Mouse (Mus musculus): ENCODE data around the gene Rassf8. TPM values are rescaled to one million over a fixed set of nuclear protein-coding genes. Genes with fewer than 3 reads are reported as not detected.

The Rassf8 gene
- total RNA-seq, 2 experiments from 2014 or later, result 131 to 139 TPM

DNA sequence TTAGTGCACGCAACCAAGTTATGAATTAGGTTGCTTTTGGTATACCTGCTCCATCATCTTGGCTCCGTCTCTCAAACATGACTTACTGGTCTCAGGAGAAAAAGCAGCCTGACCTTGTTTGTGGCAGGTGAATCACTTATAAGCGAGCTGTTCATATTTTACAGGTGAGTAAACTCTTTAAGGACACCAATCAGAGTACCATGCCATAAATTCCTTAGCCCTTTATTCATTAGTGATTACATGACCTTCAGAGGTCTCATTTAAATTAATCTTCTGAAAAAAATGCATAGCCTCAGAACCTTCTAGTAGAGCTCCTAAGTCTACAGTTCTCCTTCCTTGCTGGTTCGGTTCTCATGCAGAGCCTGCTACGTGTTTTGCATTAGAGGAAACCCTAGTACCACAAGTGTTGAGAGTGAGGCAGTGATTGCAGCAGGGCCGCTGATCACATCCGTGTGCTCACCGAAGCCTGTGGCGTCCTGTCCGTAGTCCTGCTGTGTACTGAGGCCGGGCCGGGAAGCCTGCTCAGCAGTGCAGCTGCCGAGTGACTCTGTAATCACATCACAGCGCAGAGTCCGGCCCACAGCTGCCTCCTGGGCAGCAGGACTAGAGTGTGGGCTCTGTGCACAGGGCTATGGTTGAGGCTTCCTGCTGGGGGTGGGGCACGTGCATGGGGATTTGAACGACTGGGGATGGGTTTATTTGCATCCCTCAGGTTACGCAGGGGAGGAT is 23.9 kb downstream of the Rassf8 start:
- DNase-seq (ENCODE audit: low spot score in 2 of 2), result no peak

DNA sequence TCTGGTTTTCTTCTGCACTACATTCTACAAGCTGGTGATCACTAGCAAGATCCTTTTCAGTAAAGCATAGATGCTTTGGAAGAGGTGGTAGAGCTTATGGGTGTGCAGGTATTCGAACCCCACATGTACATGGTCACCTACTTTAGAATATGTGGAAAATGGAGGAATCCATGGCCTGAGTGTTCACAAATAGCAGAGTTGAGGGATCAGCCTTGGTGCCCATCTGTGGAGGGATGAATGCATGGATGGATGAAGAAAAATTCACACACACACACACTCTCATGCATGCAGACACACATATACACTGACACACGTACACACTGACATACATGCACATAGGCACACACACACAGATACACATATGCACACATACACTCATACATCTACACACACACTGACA is 27.9 kb downstream of the Rassf8 start:
- DNase-seq (ENCODE audit: low spot score in 2 of 2), result no peak

DNA sequence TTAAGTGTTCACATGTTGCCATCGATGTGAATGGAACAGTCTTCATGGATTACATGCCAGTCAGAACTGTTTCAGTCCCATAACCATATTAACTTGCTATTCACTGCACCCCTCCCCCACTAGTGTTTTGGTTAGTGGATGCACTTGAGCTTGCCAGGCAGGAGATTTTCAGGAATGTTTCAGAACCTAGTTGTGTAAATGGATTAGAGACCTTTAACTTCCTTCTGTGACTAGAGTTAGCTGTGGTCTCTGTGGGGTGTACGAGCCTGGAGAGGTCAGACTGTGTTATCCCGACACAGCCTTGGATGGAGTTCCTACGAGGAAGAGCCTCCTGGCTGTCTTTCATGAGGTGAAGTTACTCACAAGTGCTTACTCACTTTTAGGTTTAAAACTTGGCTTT is 29.7 kb downstream of the Rassf8 start:
- DNase-seq (ENCODE audit: low spot score in 2 of 2), result no peak

DNA sequence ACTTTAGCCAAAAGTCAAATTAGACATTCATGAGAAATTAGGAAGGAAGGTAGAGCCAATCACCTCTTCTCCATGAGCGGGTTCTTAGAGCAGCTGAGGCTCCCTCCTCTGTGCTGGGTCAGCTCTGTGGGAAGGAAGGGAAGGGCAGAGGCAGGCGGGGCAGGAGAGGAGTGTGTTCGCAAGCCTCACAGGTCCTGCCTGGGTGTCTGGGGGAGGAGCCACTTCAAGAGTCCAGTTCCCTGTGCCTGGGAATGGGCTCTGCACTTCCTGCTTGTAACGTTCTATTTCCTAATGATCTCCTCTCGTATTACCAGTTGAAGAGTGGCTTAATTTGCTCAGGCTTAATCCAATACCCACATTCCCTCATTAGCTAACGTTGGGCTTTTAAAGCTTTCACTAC is 32.8 kb downstream of the Rassf8 start:
- DNase-seq (ENCODE audit: low spot score in 2 of 2), result no peak

DNA sequence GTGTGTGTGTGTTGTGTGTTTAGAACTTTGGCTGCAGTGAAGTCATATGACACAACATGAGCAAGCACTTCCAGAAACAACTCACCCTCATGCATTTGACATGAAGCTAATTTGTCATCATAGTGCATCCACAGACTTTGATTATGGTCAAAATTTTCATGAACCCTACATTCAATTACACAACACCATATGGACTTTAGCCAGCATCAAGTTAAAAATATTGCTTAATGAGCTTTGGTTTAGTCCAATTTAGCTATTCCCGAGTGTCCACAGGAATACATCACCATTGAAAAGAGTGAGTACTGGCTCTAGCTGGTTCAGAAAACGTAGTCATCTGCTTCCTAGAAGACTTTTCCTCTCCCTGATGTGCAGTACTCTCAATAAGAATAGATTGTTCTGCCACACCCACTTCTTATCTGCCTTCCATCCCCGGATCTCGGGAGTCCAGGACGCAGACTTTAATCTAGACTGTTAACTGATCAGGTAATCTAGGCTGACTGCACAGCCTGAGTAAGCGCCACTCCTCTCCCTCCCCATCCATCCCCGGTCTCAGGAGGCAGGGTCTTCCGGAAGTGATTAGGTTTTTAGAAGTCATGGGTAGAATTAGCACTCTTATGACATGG is 33.7 kb downstream of the Rassf8 start:
- DNase-seq (ENCODE audit: low spot score in 2 of 2), result no peak

DNA sequence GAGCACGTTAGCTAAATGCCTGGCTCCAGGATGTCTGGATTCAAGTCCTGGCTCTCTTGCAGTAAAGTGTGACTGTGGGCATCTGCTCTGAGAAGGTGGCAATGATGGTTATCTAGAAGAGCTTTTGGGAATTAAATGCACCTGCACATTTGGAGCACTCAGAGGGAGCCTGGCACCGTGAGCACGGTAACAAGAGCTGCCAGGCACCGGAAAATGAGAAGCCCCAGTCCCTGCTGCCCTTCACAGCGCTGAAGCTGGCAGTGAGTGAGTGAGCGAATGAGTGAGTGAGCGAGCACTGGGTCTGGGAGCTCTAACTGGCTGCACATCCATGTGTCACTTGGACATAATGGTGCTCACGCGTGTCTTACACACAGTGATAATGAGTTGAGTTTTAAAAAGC is 34.7 kb downstream of the Rassf8 start:
- no peak for DNase-seq (ENCODE audit: low spot score in 2 of 2)

DNA sequence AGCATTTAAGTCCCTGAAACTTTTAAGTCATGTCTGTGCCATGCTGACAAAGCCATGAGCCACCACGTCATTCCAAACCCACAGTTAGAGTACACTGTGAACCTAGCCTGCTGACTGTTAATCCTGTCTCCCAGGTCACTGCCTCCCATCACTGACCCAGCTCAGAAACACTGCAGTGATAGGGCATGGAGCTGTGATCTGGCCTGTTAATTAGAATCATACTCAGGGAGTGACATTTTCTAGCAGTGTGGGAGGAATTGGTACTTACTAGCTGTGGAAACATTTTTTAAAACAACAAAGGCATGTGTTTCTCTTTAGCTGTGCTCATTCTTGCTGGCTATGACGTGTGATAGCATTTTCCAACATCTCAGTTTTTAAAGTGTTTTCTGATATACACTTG is 35.4 kb downstream of the Rassf8 start:
- no peak for DNase-seq (ENCODE audit: low spot score in 2 of 2)

DNA sequence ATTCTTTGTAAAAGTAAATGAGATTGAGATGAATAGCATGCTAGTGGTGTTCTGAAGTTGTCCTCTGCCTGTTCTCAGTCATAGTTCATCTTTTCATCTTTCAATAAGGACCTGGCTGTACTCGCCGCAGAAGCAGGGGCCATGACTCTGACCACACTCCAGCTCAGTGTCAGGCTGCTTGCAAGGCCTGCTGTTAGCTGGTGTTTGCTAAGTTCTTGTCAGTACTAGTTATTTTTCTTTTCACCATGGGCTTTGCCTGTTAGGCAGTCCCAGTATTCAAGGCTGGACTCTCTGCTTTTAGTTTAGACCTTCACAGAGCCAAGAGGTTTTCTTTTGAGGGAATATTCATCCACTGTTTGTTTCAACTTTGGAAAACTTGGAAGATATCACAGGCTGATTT is 40.8 kb downstream of the Rassf8 start:
- no peak for DNase-seq (ENCODE audit: low spot score in 2 of 2)

DNA sequence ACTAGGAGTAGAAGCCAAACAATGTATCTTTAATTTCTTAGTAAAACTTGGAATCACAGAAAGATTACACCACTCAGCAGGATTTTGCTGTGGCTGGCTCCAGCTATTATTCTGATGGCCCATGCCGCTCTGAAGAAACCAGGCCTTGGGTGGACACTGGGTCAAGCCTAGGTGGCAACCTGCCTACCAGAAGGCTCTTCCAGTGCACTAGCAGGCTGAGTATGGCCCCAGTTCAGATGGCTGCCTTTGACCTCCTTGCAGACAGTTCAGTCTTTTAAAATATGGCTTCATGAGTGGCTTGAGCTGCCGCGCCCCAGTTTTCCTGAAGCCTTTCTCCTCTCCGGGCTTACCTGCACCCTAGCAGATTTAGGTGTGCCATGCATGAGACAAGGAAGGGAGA is 43.2 kb downstream of the Rassf8 start:
- DNase-seq (ENCODE audit: low spot score in 2 of 2), result no peak

DNA sequence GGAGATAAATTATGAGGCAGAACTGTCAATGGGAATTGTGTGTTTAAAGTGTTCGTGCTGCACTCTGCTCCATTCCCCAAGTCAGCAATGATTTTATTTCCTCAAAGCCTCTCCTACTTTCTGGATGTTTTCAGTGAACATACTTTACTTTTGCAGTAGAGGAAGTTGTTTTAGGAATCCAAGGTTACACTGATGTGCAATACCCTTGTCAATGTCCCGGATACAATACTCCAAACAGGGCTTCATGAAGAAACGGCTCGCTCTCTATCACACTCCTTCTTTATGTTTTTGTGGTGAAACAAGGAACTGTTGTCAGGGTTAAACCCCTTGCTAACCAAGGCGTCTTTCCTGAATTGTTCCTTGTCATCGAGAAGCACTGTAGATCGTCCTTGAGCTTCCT is 45.8 kb downstream of the Rassf8 start:
- DNase-seq (ENCODE audit: low spot score in 2 of 2), result no peak

DNA sequence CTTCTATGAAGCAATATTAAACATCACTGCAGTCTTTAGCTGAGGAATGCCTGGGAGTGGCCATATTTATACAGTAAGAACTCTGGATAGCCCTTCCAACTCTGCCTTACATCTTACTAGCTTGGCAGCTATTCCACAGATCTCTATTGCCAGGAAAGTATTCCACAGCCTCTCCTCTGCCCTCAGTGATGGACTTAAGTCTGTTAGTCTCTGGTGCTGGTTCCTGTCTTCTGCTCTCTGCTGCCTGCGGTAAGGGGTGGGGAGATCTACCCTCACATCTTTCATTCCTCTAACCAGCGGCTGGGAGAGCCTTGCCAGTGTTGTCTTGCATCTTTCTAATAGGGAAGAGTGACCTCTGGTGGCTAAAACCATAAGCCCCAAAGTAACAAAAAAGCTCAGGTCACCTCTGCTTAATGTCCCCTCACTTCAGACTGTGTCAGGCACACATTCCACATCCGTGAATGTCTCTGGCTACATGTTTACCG is 46.6 kb downstream of the Rassf8 start:
- no peak for DNase-seq (ENCODE audit: low spot score in 2 of 2)

DNA sequence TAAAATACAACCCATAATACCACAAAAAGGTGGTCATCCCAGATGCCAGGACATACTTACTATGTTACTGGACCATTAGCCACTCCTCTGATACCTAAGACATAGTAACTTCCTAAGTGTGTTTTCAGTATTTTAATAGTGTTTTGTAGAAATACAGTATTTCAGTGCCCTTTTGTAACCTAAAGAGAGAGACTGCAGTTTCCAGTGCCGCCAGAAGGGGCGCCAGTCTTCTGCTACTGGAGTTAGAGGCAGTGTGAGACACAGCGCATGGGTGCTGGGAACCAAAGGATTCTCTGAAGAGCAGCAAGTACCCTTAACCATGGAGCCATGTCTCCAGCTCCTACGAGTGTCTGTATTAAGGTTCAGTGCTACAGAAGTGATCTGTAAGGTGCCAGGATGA is 48.1 kb downstream of the Rassf8 start:
- DNase-seq (ENCODE audit: low spot score in 2 of 2), result no peak

DNA sequence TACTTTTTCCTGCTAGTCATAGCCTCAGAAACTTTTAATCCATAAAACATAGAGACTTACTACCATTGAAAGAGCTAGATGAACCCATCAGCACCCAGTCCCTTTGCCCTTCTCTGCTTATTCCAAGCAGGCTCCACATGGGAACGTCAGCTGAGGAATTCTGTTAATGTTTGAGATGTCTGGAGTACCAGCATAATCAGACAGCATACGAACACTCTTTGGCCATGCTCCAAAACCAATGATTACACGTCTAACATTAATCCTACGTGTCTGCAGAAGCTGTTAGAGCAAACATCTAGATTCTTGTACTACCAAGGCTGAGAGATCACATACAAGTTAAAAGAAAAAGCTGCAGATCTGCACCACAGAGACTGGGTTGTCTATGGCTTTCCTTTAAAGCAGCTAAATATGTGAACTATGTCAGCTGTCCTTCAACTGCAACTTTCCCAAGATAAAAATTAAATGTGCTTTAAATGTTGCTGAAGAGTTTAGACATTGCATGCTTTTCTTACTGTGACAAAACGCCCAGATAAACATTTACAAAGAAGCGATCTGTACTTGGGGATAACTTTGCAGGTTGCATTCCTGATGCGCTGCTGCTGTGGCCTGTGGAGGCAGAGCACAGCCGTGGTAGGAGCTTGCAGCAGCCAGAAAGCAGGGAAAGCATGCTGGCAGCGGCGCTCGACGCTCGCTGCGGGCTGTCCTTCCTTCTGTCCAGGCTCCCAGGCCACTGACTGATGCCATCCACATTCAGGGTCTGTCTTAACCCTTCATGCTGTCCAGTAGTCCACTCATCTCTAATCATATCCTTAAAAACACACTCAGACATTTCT is 49.9 kb downstream of the Rassf8 start:
- no peak for DNase-seq (ENCODE audit: low spot score in 2 of 2)

DNA sequence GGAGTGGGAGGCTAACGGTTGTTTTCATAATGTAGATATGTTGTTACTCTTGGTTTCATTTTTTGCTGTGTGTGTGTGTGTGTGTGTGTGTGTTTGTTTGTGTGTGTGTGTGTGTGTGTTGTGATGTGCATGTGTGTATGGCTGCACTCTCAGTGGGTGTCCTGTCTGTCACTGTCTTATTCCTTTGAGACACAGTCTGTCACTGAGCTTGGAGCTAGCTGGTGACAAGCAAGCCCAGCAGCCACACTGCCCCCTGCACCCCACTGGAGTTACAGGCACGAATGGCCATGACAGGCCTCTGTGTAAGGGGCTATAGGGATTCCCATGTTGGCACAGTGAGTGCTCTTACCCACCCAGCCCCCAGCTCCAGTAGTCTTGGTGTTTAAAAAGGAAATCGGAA is 51.1 kb downstream of the Rassf8 start:
- DNase-seq (ENCODE audit: low spot score in 2 of 2), result no peak

DNA sequence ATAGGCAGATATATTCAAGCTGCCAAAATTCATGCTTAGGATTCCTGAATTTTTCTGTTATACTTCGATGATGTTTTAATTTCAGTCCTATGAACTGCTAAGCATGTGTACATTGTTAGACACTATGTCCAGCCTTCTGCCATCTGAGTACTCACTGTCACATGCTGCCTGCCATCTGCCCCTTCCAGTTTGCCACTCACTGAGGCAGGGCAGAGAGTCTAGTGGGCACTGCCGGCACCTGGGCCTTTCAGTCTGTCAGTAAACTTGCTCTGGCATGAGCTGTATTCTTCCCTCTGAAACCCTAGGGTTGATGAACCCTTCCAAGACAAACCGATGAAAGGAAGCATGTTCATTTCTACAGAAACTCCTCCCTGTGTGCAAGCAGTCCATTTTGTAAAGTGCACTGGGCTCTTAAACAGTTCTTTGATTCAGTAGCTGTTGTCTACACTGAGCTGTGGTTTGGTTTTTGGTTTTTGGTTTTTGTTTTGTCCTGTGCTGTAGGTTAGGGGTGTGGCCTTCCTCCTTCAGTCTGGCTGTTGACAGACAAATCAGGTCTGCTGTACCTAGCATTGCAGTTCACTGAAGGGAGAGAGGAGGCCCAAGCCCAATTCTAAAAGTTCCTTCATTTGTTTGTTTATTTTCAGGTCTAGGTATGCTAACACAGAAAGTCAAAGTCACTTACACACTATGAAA is 55.4 kb downstream of the Rassf8 start:
- no peak for DNase-seq (ENCODE audit: low spot score in 2 of 2)

DNA sequence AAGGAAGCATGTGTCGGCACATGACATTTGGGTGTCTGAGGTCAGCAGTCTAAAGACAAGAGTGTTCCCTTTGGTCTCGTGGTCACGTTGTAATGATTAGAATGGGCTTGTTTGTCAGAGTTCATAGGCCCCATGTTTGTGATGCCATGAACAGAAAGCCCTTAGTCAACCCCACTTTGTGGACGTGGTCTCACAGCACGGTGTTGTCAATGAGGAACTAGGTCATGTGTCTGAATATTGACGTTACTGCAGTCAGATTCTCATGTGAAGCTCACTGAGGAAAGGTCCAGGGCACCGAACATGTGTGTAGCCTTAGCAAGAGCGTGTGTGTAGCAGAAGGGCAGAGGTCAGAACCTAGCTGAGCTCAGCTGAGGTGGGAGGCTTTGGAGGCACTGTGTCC is 56.3 kb downstream of the Rassf8 start:
- no peak for DNase-seq (ENCODE audit: low spot score in 2 of 2)

DNA sequence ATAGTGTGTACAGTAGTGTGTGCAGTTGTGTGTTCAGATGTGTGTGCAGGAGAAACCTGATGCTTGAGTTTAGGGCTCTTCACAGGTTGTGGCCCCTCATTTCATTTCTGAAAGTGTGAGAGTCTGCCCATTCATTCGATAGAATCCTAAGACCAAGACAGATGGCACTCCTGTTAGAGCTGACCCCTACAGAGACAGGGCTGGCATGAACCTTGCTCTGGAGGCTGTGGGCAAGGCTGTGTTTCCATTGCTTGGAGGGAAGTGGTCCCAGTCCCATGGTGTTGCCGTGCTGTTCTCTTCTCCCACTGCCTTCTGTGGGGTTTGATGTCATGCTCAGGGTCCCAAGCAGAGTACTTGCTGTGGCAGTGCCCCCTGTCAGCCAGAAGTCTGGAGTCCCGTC is 57.7 kb downstream of the Rassf8 start:
- no peak for DNase-seq (ENCODE audit: low spot score in 2 of 2)

DNA sequence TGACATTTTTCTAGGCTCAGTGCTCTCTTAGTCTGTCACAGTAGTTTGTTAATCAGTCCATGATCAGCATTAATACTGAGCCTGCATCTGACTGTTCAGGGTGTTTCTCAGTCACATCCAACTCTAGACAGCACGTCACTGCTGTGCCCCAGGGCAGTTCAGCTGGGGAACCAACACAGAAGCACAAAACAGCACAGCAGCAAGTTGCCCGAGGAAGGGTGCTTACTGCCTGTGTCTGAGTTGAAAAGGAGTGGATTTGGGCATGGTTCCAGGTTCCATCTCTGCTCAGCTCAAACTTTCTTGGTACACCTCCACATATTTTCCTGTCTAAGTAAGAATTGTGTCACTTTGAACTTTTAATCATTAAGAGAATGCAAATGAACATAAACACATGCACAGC is 60.2 kb downstream of the Rassf8 start:
- DNase-seq (ENCODE audit: low spot score in 2 of 2), result no peak

DNA sequence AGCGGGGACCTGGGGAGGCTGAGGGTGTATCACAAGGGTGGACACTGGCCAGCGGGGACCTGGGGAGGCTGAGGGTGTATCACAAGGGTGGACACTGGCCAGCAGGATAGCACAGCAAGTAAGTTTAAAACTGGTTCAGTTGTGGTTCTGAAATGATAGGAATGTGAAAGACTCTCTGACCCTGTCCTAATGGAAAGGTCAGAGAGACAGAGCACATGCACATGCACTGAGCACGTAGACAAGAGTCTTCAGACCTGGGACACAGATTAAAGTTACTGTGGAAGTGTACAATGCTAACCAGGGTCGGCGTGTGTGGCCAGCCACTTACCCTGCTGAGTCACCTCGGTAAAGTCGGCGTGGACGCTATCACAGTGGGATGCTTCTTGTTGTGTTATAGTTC is 61.4 kb downstream of the Rassf8 start:
- no peak for DNase-seq (ENCODE audit: low spot score in 2 of 2)

DNA sequence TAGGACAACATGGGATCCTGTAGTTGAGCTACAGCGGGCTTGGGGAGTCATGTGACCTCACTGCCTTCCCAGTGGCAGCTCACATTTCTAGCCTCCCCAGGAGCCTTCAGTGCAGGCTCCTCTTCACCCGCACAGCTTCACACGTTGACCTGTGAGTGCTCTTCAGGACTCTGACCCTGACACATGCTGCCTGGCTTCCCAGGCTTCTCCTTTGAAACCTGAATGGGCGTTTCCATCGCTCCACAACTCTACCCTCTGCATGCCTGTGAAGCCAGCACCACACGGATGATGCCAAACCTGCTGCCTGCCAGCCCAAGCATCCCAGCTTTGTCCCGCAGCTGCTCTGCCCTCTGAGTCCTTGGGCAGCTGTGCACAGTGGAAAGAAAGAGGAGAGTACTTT is 63.0 kb downstream of the Rassf8 start:
- DNase-seq (ENCODE audit: low spot score in 2 of 2), result no peak

DNA sequence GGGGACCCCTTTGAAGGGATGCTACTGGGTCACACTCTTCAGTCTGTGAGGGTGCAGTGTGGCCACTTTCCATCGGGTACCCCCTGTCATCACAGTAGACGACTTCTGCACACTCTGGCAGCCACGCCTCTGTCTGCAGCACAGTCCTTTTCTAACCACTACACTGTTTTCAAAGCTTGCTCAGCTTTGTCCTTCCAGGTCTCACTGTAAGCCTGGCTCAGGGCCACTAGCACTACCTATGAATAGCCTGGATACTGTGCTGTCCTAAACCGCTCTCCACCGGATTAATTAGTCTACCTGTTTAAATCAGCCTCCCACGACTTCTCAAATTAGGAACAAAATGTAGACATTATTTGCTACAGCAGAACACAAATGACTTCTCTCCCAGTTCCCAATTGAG is 63.5 kb downstream of the Rassf8 start:
- DNase-seq (ENCODE audit: low spot score in 2 of 2), result no peak

DNA sequence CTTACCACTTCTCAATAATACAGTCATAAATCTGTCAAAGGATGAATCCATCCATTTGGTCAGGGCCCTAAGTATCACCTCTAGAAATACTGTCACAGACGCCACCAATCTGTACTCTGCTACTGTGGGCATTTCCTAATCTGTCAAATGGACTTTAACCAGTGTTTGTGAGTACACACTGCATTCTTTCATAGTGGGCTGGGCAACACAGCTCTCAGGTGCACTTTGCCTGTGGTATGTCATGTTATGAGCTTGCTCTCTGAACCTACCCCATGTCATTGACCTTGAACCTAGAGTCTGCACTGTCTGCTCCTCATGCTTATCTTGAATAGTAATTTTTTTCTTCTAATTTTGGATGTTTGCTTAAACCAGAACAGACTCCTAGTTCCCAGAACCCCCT is 64.6 kb downstream of the Rassf8 start:
- DNase-seq (ENCODE audit: low spot score in 2 of 2), result no peak

Data from adrenal gland, postnatal 4 days (tissue).